Mouse (Mus musculus) cerebellum, adult 8-10 months (tissue): ENCODE results near the gene Trex1.

ENCODE experiments used
- DNase-seq: peaks from one replicate; pipeline ENCODE4 v3.0.0; 2022

Trex1 gene

GRCm38 (mm10) chr9:109059136-109059903, at the start of gene Trex1:
Trex1 (minus strand) TSS chr9:109059734.
- DNase-seq = peak; percentile 88

GRCm38 (mm10) chr9:109107341-109107740, 47.8 kb upstream of the Trex1 start:
- DNase-seq = no peak

- no peak for DNase-seq
Observed at GRCm38 (mm10) chr9:109105648-109106047, 46.1 kb upstream of the Trex1 start.

DNA sequence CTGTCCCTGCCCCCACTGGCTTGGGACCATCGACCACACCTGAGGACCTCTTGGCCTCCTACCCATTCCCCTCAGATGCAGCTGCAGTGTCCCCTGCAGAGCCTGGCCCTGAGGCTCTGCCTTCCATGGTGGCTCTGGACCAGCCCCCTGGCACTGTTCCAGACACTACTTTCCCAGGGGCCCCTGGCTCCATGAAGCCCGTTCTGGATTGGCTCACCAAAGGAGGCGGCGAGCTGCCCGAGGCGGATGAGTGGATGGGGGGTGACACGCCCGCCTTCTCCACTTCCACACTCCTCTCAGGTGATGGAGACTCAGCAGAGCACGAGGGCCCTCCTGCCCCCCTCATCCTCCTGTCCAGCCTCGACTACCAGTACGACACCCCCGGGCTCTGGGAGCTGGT, 45.5 kb upstream of the Trex1 start:
- DNase-seq = no peak

- no peak for DNase-seq
Observed at GRCm38 (mm10) chr9:109104083-109104482, 44.5 kb upstream of the Trex1 start.

- DNase-seq = no peak
Observed at GRCm38 (mm10) chr9:109103250-109103649, 43.7 kb upstream of the Trex1 start.

- DNase-seq = no peak
Observed at GRCm38 (mm10) chr9:109102541-109102940, 43.0 kb upstream of the Trex1 start.

GRCm38 (mm10) chr9:109101933-109102445, 42.5 kb upstream of the Trex1 start:
- DNase-seq = no peak

DNA sequence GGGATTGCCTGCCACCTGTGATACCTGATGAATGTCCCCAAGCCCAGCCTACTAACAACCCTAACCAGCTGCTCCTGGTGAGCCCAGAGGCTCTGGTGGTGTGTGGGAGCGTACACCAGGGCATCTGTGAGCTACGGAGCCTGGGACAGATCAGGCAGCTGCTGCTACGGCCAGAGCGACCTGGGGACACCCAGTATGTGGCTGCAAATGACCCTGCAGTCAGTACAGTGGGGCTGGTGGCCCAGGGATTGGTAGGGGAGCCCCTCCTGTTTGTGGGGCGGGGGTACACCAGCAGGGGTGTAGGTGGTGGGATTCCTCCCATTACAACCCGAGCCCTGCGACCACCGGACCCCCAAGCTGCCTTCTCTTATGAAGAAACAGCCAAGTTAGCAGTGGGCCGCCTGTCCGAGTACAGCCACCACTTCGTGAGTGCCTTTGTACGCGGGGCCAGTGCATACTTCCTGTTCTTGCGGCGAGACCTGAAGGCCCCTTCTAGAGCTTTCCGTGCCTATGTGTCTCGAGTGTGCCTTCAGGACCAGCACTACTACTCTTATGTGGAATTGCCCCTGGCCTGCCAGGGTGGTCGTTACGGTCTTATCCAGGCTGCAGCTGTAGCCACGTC, 40.9 kb upstream of the Trex1 start:
- DNase-seq = no peak

DNA sequence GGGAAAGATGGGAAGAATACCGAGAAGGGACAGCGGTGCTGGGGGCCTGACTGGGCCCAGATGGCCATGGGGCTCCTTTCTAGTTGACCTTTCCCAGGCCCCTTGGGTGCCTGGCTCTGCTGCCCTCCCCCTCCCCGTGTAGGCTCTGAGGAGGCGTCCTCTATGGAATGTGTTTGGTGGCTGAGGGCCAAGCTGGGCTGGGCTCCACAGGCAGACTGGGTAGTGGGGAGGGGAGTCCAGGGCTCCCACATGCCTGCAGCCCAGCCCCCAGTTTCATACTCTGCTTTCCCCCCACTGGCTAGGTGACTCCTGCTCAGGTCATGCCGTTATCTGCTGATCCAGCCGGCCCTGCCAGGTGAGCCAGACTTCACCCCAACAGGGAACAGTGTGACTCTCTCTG, 39.4 kb upstream of the Trex1 start:
- no peak for DNase-seq

DNA sequence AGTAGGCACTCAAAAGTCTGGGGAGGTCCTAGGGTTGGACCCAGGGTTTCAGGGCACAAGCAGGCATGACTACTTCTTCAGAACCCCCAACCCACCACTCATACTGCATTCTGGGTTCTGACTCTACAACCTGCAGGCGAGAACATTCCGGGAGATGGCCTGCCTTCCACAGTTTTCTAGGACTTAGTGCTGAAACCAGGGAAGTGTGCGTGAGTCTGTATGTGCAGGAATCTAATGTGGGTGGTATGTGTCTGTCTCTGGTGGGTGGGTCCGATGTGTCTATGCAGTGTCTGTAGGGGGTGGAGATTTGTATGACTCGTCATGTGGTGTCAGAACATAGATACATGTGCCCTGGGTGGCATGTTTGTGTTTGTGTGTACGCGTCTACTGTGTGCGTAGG, 38.8 kb upstream of the Trex1 start:
- DNase-seq = no peak

DNA sequence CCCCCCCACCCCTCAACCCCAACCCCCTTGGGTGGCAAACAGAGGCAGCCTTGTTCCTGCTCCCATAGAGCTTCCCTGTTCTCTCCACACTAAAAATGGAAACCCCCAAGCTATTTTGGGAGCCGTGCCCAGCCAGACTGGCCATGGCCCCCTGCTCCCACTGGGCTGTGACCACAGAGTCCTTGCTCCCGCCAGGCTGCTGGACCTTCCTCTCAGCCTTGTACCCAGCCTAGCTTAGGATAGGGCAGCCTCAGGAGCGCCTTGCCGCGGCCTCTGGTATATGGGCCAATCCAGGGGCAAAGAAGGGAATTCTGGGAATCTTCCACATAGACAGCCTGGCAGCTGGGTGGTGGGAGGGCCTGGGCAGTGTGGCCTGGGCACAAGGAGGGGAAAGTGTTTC, 38.3 kb upstream of the Trex1 start:
- no peak for DNase-seq

DNA sequence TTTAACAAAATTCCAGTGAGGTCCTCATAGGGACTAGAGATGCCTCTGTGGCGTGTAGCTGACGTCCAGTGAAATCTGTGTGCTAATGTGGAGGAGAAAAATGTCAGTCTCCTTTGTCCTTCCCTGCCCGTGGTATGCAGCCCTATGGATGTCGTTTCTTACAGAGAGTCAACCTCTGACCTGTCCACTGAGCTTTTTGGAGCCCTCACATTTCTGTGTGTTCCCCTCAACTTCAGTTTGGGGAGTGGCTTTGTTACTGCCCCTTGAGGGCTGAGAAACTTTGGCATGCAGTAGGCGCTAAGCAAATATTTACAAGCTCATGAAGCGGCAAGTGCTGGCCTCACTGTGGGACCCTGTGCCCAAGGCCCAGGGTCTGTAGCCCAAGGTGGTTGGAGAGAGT, 37.8 kb upstream of the Trex1 start:
- DNase-seq = no peak

DNA sequence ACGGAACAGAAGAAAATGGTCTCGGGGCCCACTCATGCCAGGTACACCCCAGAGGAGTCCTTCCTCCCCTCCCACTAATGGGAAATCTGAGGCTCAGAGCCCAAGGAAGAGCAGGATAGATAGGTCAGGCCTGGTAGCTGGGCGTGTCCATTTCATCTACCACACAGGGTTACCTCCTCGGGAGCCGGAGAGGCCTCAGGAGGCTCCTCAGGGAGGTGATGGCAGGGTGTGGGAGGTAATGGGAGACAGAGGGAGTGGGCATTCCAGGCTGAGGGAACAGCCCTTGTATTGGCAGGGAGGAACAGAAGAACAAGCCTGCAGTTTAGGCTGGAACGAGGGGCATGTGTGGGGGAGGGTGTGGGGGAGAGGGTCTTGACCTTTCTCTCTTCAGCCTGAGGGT, 37.3 kb upstream of the Trex1 start:
- no peak for DNase-seq

DNA sequence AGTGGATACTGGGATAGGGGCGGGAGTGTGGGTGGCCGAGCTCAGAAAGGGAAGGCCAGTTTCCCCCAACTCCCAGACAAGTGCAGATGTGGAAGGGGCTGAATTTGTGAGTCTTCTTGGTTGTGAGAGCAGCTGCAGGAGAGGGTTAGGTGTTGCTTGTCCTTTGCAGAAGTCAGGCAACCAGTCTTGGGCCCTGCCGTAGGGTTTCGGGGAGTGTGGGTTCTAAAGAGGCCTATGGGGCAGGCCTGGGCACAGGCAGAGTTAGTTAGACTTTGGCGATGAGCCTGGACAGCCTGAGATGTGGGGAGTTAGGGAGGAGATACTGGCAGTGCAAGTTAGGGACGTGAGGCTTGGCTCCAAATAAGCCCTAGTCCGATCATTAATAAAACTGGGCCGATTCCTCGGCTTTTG, 36.7 kb upstream of the Trex1 start:
- no peak for DNase-seq

DNA sequence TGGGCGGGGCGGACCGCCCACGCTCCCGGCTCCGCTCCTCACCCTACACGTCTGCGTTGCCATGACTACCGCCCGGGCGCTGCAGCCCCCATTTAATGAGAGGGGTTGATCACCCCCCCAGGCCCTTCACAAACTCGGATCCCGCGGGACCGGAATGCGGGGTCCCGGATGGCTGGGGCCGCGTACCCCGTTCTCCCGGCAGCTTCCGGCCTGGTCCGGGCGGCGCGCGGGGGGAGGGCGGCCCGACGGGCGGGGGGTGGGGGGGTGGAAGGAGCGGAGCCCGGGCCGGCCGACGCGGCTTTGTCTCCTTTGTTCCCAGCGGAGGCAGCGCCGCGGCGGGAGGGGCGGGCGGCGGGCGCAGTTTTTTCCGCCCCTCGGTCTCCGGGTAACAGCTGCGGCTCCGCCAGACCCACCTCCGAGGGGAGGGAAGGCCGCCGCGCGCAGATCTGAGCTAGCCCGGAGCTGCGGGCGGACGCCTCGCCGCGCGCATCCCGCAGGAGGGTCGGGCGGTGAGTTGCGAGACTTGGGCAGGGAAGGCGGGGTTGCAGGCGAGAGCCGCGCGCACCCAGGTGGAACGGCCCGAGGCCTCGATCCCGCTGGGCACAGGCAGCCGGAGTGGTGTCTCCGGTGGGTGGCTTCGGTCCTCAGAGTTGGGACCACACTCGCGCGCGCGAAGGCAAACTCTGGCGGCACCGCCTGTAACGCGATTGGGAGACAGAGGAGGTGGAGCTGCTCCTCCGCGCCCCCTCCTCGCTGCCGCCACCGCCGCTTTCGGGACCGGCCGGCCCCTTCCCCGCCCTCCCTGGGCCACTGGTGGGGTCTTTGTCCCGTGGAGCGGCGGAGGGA, 35.8 kb upstream of the Trex1 start, which contains the start of gene Plxnb1:
Plxnb1 (plus strand) TSS at position 253 of the 846 bp plus-strand sequence.
- DNase-seq = peak; percentile 45

DNA sequence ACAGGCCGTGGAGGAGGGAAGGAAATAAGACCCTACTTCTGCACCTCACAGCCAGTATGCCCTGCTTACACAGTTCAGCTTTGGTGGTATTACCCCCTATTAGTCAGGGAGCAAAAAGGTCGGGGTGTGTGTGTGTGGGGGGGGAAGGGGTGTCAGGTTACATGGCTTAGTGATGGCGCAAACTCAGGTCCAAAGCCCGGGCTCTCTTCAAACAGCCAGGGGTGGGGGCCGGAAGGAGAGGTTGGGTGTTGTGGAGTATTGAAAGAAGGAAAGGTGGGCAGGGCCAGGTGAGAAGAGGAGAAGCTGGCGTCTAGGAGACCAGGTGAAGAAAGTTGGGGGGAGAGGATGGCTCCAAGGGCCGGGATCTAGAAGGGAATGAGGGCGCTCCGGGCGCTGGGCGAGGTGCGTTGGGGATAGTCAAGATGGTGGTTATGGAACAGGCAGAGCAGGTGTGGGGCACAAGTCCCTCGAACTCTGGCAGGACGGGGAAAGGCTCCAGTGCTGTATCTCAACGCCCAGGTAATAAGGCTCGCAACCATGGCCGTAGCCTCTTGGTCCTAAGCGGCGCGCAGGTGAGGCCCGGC, 35.1 kb upstream of the Trex1 start:
- DNase-seq = no peak

GRCm38 (mm10) chr9:109093786-109094552, 34.4 kb upstream of the Trex1 start:
- no peak for DNase-seq

DNA sequence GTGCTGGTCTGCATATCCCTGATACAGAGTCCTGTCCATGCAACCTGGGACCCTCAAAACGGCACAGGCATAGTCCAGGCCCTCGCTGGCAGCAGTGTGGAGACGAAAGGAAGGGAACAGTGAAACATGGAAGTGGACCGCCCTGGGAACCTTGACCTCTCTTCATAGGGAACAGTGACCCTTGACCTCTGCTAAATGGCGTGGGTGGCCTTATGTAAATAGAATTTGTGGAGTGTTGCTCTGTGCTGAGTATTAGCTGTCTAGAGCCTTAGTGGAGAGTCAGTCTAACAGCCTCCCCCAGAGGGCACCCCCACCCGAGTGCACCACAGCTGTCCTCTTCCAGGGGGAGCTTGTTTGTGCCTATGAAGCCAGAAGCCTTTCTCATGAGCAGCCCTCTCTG, 33.3 kb upstream of the Trex1 start:
- DNase-seq = no peak

DNA sequence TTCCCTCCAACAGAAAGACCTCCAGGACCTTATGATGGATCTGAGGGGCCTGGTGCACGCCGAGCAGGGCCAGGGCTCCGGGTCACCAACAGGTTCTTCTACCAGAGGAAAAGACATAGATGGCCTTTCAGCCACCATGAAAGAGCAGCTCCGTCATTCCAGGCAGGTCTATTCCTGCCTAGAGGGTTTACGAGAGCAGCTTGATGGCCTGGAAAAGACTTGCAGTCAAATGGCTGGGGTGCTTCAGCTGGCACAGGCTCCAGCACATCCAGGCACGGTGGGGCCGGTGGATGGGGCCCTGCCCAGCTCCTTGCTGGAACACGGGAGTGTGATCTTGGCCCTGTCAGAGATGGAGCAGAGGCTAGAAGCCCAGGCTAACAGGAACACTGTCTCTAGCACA, 32.3 kb upstream of the Trex1 start:
- DNase-seq = no peak

DNA sequence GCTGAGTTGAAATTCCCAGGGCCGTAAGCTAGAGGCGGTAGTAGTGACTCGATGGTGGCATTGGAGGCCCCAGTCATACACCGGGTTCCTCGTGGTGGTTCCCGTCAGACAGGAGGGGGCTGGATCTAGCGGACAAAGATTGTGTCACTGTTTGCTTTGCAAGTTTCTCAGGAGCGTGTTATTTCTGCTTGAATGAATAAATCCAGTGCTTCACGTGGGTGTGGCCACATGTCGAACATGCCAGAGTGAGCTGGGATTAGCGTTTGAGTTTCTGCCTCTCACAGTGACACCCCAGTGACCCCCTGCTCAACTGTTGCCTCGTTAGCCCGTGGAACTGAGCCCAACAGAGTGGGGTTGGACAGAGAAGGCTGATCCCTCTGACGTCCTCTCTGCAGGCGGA, 30.9 kb upstream of the Trex1 start:
- no peak for DNase-seq

- DNase-seq = peak; percentile 35
Observed at GRCm38 (mm10) chr9:109087987-109088386, 28.5 kb upstream of the Trex1 start.
